Mouse (Mus musculus) sigmoid colon, adult 10 weeks (tissue): Measurements from ENCODE around the gene Rbfox2. TPM values are rescaled to one million over a fixed set of nuclear protein-coding genes. Genes with fewer than 3 reads are reported as not detected.

Experiments
- polyA plus RNA-seq: library from polyadenylated mRNA; stranded (reverse); fragments of 350-450 nt; fragmentation: Illumina TruSeq; extraction: RNeasy Lipid Tissue Mini Kit (QIAGEN cat#74804); gene quantifications from one replicate; pipeline ENCODE4 v1.2.3, GENCODE M21; 2014; ENCODE audit warnings: low read depth, low replicate concordance

The Rbfox2 gene
- 44.3 TPM for polyA plus RNA-seq

DNA sequence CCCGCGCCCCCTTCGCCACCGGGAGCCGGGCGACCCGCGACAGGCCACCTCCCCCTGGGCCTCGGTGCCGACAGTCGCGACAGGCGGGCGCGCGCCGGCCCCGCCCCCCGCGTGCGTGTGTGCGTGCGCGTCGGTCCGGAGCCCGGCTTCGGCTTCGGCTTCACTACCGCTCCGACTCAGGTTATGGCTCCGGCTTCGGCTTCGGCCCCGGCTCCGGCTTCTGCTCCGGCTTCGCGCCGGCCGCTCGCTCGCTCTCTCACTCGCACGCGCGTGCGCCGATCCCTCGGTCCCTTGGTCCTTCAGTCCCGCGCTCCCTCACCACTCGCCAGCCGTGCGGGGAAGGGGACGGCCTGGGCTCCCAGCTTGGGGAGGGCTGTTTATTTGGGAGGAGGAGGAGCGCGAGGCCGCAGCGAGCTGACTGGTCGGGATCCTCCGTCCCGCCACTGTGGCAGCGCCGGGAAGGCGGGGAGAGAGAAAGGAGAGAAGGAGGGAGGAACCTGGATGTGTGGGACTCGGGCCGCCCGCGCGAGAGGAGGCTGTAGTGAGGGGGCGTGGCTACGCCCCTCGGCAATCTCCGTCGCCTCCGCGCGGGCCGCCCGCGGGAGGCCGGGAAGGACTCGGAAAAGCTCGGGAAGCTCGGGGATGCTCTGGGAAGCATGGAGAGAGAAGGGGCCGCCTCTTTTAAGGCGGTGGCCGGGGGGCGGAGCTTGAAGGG lies at the start of gene Rbfox2:
TSS of gene Rbfox2 (minus strand) at position 458 of the 715 bp plus-strand sequence.

GRCm38 (mm10) chr15:77050570-77050969 lies 256.2 kb downstream of the Rbfox2 start, which contains the start of gene Mb:
Gene Mb, minus strand, starts transcription at chr15:77050670.

DNA sequence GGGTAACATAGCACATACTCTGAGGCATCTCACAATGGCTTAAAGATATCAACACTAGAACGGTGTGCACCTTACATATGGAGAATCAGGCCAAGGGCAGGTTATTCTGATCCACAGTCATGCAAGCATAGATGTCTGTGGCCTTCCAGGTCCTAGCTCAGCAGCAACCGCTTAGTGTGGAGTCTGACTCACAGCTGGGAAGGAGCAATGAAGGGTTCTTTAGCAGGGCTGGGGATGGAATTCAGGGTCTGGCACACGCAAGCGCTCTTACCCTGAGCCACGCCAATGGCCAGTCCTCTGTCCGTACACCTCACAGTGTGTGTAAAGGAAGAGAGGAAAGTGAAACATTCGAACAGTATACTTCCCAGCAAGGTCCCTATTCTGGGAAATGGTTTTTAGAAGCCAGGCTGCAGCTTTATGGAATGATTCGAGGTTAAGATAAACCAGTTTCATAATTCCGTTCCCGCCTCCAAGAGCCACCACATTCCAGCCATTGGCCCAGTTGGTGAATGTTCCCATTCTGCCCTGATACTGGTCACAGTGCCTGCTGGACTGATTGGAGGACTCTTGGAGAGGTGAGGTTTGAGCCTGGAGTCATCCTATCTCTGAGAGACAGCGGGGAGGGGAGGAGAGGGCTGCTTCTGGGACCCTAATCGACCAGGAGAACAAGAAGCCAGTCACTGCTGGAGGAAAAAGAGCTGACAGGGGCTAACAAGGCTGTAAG lies 262.0 kb downstream of the Rbfox2 start, which contains the start of gene Apol6:
TSS of gene Apol6 (plus strand) at position 133 of the 724 bp plus-strand sequence.

Other genes with a start within 250 kb of the Rbfox2 start
- gene Apol7a, start 92.1 kb upstream of the Rbfox2 start, polyA plus RNA-seq: 31.7 TPM
- gene Apol9a, start 104.1 kb upstream of the Rbfox2 start, polyA plus RNA-seq: 1.4 TPM
- gene Apol7b, start 140.5 kb upstream of the Rbfox2 start, polyA plus RNA-seq: not detected
- gene Apol10a, start 170.0 kb upstream of the Rbfox2 start, polyA plus RNA-seq: 114 TPM
- gene Apol11a, start 201.3 kb upstream of the Rbfox2 start, polyA plus RNA-seq: 0.32 TPM
- 9.3 TPM for gene Apol7c, start 226.3 kb upstream of the Rbfox2 start, polyA plus RNA-seq